Mouse (Mus musculus) heart, postnatal 10 days (tissue): ENCODE data around the gene Sidt1. TPM values are rescaled to one million over a fixed set of nuclear protein-coding genes. Genes with fewer than 3 reads are reported as not detected.
A peak's percentile ranks its signal among the peaks of the same experiment; 100 is the strongest.
"Not testable (repeated sequence)": the region's sequence is repeated elsewhere in the genome, so short reads cannot be mapped to it uniquely, and the experiment has no call there.

ENCODE experiments used
- DNase-seq, 2 experiments: peaks; one replicate each; pipeline ENCODE4 v3.0.0; 2021
- intact Hi-C: fragments of 180-260 bp; cut with DNase I; formaldehyde crosslinking; loops from one replicate; pipeline ENCODE4 v1.15.1; 2025
- total RNA-seq, 2 experiments: library from RNA; stranded (reverse); gene quantifications; 2 replicates each; pipeline ENCODE4 v1.2.3; 2021

Gene Sidt1
- total RNA-seq, 2 experiments from 2014 or later = 0.27 to 0.36 TPM

DNA sequence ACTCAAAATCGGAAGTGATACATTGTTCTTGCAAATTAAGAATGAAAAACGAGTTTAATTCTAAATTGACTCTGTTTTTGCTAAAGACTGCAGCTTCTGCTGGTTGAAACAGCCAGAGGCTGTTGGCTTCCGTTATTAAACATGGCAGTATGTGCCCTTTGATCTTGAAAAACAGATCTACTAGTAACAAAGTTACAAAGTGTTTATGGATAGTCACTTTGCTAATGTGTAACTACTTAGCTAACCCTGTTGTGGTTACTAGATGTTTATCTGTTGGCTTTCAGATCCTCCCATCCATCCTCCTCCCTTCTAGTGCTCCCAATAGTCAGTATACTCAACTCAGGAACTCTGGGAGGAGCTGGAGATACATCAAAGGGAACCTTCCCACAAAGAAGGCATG is 27.4 kb downstream of the Sidt1 start:
- DNase-seq = no peak
- intact Hi-C loops = no loop called here

GRCm38 (mm10) chr16:44303822-44304221 is 29.2 kb downstream of the Sidt1 start:
- DNase-seq = no peak
- intact Hi-C loops = no loop called here

GRCm38 (mm10) chr16:44302126-44302892 is 30.7 kb downstream of the Sidt1 start:
- intact Hi-C loops = no loop called here

DNA sequence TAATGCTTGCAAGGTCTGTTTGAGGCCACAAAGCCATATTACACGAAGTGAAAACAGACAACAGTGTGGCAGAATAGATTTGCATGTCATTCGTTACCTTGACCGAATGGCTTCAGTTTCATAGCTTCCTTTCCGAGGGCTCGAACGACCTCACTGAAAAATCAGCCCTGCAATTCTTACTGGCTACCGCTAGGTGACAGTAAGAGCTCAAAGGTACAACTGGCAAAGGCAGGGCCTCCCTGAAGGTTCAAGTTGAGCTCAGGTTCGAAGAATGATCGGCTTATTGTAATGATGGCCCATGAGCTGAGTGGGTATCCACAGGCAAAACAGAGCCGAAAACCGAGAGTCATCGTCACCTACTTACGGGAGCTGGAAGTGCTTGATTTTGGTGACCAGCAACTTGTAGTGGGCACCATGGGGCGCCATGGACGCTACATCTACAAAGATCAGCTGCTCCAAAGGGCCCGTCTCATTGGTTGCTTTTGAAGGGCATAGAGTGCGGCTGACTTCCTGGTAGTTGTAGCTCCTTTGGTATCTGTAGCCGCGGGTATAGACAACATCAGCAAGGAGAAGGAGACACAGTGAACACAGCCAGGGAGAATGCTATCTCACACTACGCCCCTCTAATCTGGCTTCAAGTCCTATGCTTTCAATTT is 33.4 kb downstream of the Sidt1 start:
- no peak for DNase-seq
- intact Hi-C loops = loop anchor here (2.0 kb wide), 1 partner anchor 63 kb away; no protein-coding TSS in a partner anchor

More at GRCm38 (mm10) chr16:44302126-44302892, 30.7 kb downstream of the Sidt1 start:
- no peak for DNase-seq

DNA sequence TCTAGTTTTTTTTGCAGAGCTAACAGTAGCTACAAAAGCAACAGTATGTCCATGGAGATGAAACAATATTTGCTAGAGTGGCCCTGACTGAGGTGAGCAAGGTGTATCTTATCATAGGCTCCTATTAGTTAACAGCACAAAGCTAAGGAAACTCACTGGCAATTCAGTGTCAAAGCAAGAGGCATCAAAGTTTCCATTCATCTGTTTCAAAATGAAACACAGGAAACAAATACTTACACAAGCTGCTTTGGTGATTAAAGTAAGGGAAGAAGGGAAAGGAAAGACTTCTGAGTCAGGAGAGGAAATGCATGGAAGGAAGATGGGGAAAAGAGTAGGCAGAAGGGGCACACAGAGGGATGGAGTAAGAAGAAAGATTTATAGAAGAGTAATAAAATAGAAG is 39.0 kb downstream of the Sidt1 start:
- intact Hi-C loops = no loop called here
- DNase-seq = no peak

DNA sequence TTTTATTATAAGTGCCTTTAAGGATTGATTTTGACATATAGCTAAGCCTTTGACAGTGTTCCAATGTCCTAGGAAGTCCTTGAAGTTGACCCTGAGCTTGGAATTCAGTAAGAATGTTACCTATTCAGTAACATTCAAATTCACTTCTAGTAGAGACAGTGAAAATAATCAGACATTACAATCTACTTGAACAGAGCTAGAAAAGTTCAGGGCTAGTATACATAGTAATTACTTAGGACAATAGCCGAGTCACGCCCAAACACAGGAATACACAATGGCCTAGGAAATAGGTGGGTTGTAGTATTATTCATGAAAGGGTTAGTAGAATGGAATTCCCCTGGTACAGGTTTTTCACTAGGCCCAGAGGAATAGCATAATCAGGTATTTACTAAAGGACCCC is 40.3 kb downstream of the Sidt1 start:
- DNase-seq, intact Hi-C loops: not testable (repeated sequence)

DNA sequence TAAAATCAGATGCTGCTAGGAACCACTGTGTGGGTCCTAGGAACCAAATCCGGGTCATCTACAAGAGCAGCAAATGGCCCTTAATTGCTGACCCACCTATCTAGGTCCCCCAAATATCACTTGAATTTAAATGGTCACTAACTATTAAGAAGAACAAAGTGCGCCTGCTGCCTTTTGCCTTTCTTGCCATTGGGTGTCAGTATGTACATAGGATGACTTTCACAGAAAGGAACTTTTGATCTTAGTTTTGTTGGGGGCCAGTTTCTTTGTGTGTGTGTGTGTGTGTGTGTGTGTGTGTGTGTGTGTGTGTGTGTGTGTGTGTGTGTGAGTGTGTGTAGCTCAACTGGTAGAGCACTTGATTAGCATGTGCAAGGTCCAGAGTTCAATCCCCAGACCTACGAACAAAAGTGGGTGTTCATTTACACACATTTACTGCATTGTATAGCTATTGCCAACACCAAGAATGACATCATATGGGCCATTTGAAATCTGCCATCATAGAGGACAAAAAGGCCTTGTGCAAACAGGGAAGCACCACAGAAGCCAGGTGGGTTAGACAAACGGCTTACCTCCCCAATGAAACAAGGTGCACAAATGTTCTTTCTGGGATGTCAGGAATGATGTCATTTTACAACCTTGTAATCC is 43.9 kb downstream of the Sidt1 start:
- DNase-seq = no peak
- intact Hi-C loops = no loop called here

DNA sequence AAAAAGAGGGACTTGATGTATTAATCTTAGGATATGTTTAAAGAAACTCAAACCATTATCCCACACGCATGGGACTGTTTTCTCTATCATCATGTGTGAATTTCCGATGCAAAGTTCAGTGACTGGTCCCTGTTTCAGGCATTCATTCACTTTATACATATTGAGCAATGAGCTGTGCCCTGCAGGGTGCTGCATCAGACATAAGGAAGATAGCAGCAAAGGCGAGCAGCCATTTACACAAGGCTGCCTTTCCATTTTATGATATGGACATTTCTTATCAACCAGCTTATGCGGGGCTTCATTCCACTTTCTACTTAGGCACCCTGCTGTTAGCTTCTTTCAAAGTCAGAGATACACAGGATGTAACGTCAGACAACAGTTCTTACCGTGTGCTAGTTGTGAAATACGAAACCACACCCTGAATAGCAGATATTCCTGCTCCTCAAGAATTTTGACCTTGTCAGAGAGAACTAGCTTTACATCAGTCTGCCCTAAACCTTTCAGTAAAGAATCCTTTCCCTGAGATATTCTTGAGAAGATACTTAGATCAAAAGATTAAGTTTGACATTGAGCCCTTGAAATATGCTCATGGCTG is 45.5 kb downstream of the Sidt1 start:
- no peak for DNase-seq
- intact Hi-C loops = no loop called here

GRCm38 (mm10) chr16:44282614-44283325 is 50.2 kb downstream of the Sidt1 start:
- DNase-seq = no peak
- intact Hi-C loops = no loop called here

DNA sequence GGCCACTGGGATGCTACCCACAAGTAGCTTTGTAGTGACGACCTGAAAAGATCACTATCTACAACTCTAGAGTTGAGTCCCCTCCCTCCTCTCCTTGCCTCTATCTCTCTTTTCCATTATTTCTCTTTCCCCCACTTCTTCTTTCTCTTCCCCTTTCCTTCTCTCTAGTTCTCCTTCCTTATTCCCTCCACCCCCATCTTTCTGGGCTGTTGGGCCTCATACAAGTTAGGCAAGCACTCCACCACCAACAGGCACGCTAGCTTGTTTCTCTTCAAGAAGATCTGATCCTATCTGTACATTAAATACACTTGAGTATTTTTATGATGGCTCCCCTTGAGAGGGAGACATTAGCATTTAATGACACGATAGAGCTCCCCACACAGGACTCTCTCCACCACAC is 51.0 kb downstream of the Sidt1 start:
- no peak for DNase-seq
- intact Hi-C loops = no loop called here

GRCm38 (mm10) chr16:44280806-44281205 is 52.2 kb downstream of the Sidt1 start:
- intact Hi-C loops = no loop called here
- no peak for DNase-seq

GRCm38 (mm10) chr16:44277212-44277611 is 55.8 kb downstream of the Sidt1 start:
- DNase-seq = no peak
- intact Hi-C loops = no loop called here

- peak; percentile 37 to 47 for DNase-seq
- intact Hi-C loops = no loop called here
Measured at GRCm38 (mm10) chr16:44271371-44272038, 61.5 kb downstream of the Sidt1 start.

DNA sequence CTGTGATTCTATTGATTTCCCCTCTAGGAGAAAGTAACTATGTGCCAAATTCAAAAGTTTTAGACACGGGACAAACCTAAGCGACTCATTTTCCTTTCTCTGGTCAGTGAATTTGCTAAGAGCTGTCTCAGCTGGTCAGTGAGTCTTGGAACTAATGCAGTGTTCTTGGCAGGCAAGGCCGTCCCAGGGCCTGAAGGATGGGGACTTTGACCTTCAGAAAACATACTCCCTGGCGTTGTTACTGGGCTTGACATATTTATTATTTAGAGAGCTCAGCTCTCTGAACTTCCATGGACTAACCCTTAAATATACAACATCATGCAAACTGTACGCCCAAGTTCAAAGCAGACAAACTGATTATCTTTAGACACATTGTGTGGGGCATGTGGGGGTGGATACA is 62.4 kb downstream of the Sidt1 start:
- intact Hi-C loops = no loop called here
- DNase-seq = peak; percentile 48 to 51

GRCm38 (mm10) chr16:44269578-44269977 is 63.4 kb downstream of the Sidt1 start:
- intact Hi-C loops = no loop called here
- peak in 1 of 2 experiments; percentile 3 for DNase-seq

- intact Hi-C loops = no loop called here
- no peak for DNase-seq
Measured at GRCm38 (mm10) chr16:44268541-44269215, 64.3 kb downstream of the Sidt1 start.

- intact Hi-C loops = no loop called here
Measured at GRCm38 (mm10) chr16:44265562-44265961, 67.4 kb downstream of the Sidt1 start.

DNA sequence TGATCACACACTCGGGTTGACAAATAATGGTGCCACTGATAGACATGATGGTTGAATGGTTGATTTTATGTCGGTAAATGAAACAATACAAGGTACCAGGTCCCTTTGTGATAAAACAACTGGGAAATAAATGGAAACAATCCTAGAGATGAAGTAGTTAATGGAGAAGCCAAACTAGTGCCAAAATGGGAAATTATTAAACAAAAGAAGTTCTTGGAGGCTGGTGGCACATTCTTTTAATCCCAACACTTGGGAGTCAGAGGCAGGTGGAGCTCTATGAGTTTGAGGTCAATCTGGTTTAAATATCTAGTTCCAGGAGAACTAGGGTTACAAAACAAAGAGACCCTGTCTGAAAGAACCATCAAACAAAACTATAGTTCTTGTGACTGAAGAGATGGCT is 68.1 kb downstream of the Sidt1 start:
- intact Hi-C loops = no loop called here
- DNase-seq = no peak

More at GRCm38 (mm10) chr16:44265562-44265961, 67.4 kb downstream of the Sidt1 start:
- DNase-seq = no peak

DNA sequence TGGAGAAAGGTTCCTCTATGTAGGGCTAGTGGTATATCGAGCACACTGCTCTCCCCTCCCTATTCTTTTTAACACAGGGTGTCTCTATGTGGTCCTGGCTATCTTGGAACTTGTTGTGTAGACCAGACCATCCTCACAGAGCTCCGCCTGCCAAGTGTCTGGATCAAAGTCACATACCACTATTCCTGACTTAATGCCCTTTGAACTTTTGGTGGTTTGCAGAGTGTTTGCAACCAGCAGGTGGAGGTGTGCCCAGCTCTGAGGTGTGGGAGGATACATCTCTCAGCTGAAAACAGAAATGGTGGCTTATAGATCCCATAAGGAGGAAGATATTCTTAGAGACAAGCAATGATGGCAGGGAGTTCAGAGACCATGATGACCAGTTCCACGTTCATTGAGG is 75.5 kb downstream of the Sidt1 start:
- intact Hi-C loops = no loop called here
- no peak for DNase-seq

- intact Hi-C loops = no loop called here
- DNase-seq = peak; percentile 77 to 79
Measured at GRCm38 (mm10) chr16:44254698-44255097, 78.3 kb downstream of the Sidt1 start.
